Mouse (Mus musculus): ENCODE data around the gene Slc6a21.

GRCm38 (mm10) chr7:45234922-45235571 is 42.3 kb upstream of the Slc6a21 start:
- TF ChIP-seq CTCF (IDR thresholded peaks at IDR 0.05; ENCODE audit: low read depth) (peak; percentile 31), EP300 (optimal IDR thresholded peaks at IDR 0.05) (no peak)

All from stomach, postnatal 0 days (tissue).